Mouse (Mus musculus) lung, postnatal 0 days (tissue): ENCODE results near the gene Adprm.

Source experiments
- CTCF ChIP-seq: IDR thresholded peaks from 2 replicates; pipeline ENCODE4 v1.5.1; 2016; ENCODE audit warnings: antibody characterized with exemption, mild to moderate bottlenecking
- EP300 ChIP-seq: IDR thresholded peaks from 2 replicates; pipeline ENCODE4 v1.6.1; 2016; ENCODE audit warnings: antibody characterized with exemption, mild to moderate bottlenecking, control low read depth

DNA sequence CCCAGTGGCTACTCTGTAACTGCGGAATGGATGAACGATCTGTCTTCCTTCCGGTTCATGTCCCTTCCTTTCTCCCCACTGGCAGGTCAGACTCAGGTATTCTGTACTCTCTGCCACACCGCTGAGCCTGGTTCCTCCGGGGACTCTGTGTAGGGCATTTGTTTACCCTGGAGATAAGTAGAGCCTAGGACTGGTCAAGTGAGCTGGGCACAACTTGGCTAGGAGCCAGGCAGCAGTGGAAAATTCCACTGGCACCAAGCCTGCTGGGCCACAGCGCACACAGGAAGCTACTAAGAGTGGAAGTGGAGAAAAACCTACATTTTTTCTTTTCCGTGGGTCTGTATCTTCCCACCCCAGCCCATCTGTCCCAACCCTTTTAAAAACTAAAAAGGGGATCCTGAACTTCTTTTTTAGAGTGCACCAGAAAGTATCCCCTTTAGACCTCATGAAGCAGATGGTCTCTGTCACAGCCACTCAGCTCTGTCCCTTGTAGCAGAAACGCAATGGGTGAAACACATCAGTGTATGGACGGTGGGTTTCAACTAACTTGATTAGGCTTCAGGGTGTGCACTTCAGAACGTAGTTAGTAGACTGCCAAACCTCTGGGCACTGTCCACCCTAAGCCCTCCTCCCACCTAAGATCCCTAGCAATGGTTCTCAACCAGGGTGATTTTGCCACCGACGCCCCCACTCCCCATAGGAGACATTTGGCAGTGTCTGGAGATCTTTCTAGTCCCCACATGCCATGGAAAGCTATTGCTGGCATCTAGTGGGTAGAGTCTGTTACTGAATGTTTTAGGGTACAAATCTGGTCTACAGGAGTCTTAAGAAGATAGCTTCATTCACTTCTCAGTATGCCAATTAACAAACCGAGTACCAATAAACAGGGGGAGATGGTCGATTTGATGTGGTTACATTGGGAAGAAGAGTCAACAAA lies 53.7 kb downstream of the Adprm start:
- TF ChIP-seq EP300 (no peak), CTCF (peak; percentile 26; the same call in 1 of the 2 replicates)
